Mouse (Mus musculus): ENCODE measurements at regions not wholly inside any gene's neighbourhood (a gene's known extent, or its start where the extent isn't known, plus 50 kb on each side); places are given as distances from the start of the nearest gene placed in this dataset.
A peak's percentile ranks its signal among the peaks of the same experiment; 100 is the strongest.
"Not testable (repeated sequence)": the region's sequence is repeated elsewhere in the genome, so short reads cannot be mapped to it uniquely, and the experiment has no call there.

DNA sequence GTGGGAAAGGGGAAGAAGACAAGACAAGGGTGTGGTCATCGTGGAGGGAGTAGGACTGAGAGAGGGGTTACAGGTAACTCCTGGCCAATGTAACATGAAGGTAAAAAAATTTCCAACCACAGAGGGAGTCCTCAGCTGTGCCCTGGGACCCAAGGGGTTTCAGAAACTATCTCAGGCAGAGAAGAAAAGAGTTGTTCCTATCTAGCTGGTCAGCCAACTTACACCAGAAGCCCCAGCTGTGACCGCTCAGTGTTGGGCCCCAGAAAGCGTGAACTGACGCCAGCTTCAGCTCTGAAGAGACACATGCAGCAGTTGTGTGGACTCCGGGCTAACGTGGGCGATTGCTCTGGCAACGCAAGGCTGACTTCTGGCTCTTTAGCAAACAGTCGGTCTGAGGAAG lies 52.2 kb downstream of the Rhob start:
- Histone ChIP-seq H3K9me3 (replicated peaks) (no peaks in the 10 kb centered on the region), H3K36me3 (no peaks in the 10 kb centered on the region), H3K4me1 (peaks cover 25% of the 10 kb centered on the region), H3K27me3 (ENCODE audit: low read depth, poor library complexity, severe bottlenecking) (no peaks in the 10 kb centered on the region), H3K27ac (no peak overlapping the region), H3K4me3 (no peak overlapping the region)
- 76% methylated on average over 9 of the region's 9 CpGs for WGBS
- no peak for DNase-seq (ENCODE audit: low spot score)

DNA sequence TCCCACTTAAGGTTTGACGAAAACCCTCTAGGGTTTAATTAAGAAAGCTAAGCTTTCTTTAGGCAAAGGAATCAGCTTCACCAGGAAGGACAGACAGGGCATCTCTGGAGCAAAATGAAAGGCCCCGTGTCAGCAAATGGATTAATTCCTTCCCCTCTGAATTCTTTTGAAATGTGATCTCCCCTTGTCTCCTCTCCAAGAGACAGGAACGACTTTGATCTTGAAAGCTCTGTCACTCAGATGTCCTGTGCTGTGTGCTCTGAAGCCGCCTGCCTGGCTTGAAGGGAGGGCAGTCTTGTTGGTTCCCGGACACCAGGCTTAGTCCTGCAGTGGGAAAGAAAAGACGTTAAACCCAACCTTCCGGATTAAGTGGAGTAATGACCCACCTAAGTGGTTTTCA lies 52.8 kb downstream of the Rhob start:
- DNase-seq (ENCODE audit: low spot score): no peak
- Histone ChIP-seq H3K4me3 (no peak overlapping the region), H3K4me1 (peaks cover 23% of the 10 kb centered on the region), H3K27me3 (ENCODE audit: low read depth, poor library complexity, severe bottlenecking) (no peaks in the 10 kb centered on the region), H3K27ac (no peak overlapping the region), H3K36me3 (no peaks in the 10 kb centered on the region), H3K9me3 (replicated peaks) (no peaks in the 10 kb centered on the region)
- 2% methylated on average over 7 of the region's 7 CpGs for WGBS

DNA sequence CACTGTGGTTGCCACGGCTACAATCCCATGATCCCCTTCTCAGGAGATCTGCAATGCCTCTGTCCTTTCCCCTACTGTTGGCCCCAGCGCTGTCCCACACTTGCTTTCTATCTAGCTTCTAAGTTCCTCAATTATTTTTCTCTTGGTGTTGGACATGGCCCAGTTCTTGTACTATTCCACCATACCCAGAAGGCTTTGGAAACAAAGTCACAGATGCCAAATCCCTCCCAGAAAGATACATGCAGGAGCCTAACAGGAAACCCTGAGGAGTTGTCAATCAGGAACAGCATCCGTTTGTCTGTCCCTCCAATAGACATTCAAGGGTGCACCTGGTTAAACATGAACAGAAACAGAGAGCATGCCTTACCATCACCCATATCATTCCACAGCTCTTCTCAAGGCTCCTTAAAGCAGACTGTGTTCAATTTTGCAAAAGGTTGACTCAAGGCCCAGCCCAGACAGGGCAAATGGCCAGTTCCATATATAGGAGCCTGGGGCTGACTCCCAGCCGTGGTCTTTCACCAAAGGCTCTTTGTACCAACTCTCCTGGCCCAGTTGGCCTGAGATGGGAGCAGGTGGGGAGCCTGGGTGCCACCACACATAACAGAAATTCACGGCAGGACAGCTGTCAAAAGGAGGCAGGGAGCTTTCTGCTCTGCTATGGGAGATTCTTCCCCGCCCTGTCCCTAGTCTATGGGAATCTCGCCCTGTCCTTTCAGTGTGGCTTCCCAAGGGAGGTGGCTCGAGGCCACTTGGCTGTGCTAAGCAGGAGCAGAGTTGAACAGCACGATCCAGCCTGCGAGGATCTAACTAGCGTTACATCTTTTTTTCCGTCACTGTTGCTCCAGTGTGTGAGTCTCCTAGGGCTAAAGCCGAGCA lies 54.6 kb downstream of the Rhob start:
- Histone ChIP-seq H3K4me1 (peaks cover 8% of the 10 kb centered on the region; the same call in 1 of the 2 replicates), H3K27ac (no peak overlapping the region), H3K36me3 (no peaks in the 10 kb centered on the region), H3K27me3 (ENCODE audit: low read depth, poor library complexity, severe bottlenecking) (no peaks in the 10 kb centered on the region), H3K9me3 (replicated peaks) (no peaks in the 10 kb centered on the region), H3K4me3 (no peak overlapping the region)
- no peak for DNase-seq (ENCODE audit: low spot score)
- 83% methylated on average over 13 of the region's 13 CpGs for WGBS

DNA sequence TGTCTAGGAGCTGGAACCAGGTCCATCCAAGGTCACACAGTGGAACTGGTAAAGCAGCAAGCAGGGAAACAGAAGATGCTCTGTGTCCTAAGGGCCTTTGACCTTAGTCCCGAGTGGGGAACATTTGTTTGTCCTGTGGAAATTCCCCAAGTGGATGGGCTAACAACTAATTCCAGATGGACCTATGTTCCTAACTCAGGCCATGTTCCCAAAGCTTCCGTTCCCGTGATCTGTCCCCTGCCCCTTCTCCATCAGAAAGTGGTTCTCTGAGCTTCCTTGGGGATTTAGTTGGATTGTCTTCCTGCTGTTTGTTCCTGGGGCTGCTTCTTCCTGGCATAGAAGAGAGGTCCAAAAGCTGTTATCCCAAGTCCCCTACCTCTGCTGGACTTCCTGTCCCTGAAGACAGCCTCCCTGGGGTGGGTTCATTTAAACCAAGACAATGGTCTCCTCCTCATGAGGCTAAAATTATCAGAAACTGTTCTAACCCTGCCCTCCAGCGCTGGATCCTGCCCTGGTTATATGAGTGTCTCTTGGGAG lies 55.8 kb downstream of the Rhob start:
- Histone ChIP-seq H3K9me3 (replicated peaks) (no peaks in the 10 kb centered on the region), H3K4me1 (peaks cover 8% of the 10 kb centered on the region; the same call in 1 of the 2 replicates), H3K36me3 (no peaks in the 10 kb centered on the region), H3K27ac (no peak overlapping the region), H3K27me3 (ENCODE audit: low read depth, poor library complexity, severe bottlenecking) (no peaks in the 10 kb centered on the region), H3K4me3 (no peak overlapping the region)
- DNase-seq (ENCODE audit: low spot score): no peak
- WGBS: 74% methylated on average over 4 of the region's 4 CpGs

DNA sequence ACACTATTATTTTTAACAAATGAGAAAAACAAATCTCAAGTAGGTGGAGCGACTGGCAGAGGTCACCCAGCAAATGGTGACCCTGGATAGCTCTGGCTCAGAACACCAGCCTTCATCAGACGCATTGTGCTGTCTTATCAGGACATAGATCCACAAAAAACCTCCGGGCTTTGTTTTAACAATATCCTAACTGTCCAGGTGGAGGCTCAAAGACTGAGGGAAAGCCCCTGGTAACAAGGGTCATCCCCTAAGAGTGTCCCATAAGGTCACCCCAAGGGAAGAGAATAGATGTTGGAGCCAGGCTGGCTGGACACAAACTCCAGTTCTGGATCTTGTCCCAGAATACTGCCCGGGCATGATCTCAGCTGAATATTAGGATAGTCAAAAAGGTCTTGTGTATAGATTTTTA lies 56.6 kb downstream of the Rhob start:
- Histone ChIP-seq H3K27me3 (ENCODE audit: low read depth, poor library complexity, severe bottlenecking) (no peaks in the 10 kb centered on the region), H3K36me3 (no peaks in the 10 kb centered on the region), H3K4me1 (peaks cover 8% of the 10 kb centered on the region; the same call in 1 of the 2 replicates), H3K9me3 (replicated peaks) (no peaks in the 10 kb centered on the region), H3K27ac (no peak overlapping the region), H3K4me3 (no peak overlapping the region)
- DNase-seq (ENCODE audit: low spot score): no peak
- WGBS: 81% methylated on average over 4 of the region's 4 CpGs

DNA sequence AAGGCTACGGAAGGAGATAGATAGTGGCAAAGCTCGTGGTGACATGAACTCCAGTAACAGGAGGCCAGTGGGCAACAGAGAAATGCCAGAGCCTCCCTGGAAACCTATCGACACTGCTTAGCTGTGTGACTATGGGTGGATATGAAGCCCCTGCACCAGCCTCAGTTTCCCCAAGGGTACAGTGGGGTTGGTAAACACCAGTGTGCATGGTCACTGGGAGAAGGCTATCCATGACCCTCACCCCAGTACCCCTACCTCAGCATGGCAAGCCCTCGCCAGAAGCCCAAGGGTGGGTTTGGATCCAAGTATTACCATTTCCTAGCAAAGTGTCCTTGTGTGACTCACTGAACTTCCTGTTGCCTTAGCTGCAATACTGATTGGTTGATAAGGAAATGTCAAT lies 58.5 kb downstream of the Rhob start:
- DNase-seq (ENCODE audit: low spot score): no peak
- H3K27ac ChIP-seq: no peak overlapping the region
- H3K27me3 ChIP-seq (ENCODE audit: low read depth, poor library complexity, severe bottlenecking): no peaks in the 10 kb centered on the region
- no peak overlapping the region for H3K4me3 ChIP-seq
- no peaks in the 10 kb centered on the region for H3K9me3 ChIP-seq (replicated peaks)
- WGBS: 91% methylated on average over 4 of the region's 4 CpGs
- H3K4me1 ChIP-seq: peaks cover 13% of the 10 kb centered on the region
- H3K36me3 ChIP-seq: no peaks in the 10 kb centered on the region

DNA sequence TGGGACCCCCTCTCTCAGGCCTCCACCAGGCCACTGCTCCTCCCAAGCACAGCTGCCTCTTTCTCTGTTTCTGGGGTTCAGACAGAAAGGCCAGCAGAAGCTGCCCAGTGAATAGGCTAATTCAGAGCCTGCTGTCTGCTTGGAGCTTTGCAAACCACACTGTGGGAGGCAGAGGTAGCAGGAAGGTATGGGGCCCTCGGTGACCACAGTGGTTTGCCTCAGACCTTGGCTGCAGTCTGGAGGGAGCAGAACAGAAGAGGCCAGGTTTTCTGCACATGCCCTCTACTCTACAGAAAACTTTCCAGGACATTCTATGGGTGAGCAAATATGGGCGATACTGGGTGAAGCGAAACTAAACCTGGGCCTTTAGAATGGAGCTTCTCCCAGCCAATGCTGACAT lies 59.4 kb downstream of the Rhob start:
- 87% methylated on average over 3 of the region's 3 CpGs for WGBS
- 0 out of 2 replicates have a peak overlapping the region, but pooled peaks have one; percentile 20 for H3K27ac ChIP-seq

DNA sequence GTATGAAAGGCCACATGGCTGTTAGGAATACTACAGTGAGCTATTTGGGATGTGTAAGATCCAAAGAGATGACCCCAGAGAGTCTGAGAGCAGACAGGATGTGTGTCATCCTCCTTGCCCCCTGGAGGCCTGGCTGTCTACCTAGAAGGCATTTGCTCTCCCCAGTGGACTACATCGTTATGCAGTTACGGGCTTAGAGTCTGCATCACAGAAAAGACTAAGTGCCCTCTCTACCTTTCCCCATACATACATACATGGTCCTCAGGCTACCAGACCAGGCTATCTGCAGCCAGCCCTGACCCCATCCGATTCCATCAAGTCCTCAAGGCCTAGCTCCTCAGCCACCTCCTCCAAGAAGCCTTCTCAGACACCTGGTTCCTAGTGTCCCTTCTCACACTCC lies 59.9 kb downstream of the Rhob start:
- Histone ChIP-seq H3K36me3 (no peaks in the 10 kb centered on the region), H3K4me3 (no peak overlapping the region), H3K9me3 (replicated peaks) (no peaks in the 10 kb centered on the region), H3K27ac (0 out of 2 replicates have a peak overlapping the region, but pooled peaks have one; percentile 20), H3K27me3 (ENCODE audit: low read depth, poor library complexity, severe bottlenecking) (no peaks in the 10 kb centered on the region), H3K4me1 (peaks cover 14% of the 10 kb centered on the region)
- DNase-seq (ENCODE audit: low spot score): no peak
- 82% methylated on average over 3 of the region's 3 CpGs for WGBS

More for the DNA sequence above, 59.4 kb downstream of the Rhob start:
- Histone ChIP-seq H3K9me3 (replicated peaks) (no peaks in the 10 kb centered on the region), H3K27me3 (ENCODE audit: low read depth, poor library complexity, severe bottlenecking) (no peaks in the 10 kb centered on the region), H3K4me3 (no peak overlapping the region), H3K36me3 (no peaks in the 10 kb centered on the region), H3K4me1 (peaks cover 14% of the 10 kb centered on the region)
- DNase-seq (ENCODE audit: low spot score): no peak

DNA sequence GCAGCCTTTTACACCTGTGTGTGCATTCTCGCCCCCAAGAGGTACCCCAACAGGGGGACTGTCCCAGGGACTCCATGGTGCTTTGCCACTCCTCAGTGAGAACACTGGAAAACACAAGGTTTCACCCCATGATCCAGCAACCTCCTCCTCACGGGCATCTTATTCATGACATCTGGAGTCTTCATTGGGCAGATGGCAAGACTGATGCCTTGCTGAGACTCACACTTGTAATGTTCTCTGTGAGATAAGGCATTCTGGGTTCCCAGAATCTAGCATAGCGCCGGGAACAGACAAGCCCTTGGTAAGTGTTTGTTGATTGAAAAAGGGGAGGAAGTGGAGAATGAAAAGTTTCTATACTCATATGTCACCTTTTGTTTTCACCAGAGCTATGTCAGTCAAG lies 60.3 kb downstream of the Rhob start:
- H3K27ac ChIP-seq: no peak overlapping the region
- WGBS: 87% methylated on average over 4 of the region's 4 CpGs
- H3K9me3 ChIP-seq (replicated peaks): no peaks in the 10 kb centered on the region
- H3K4me3 ChIP-seq: no peak overlapping the region
- DNase-seq (ENCODE audit: low spot score): no peak
- peaks cover 14% of the 10 kb centered on the region for H3K4me1 ChIP-seq
- no peaks in the 10 kb centered on the region for H3K36me3 ChIP-seq
- H3K27me3 ChIP-seq (ENCODE audit: low read depth, poor library complexity, severe bottlenecking): no peaks in the 10 kb centered on the region

DNA sequence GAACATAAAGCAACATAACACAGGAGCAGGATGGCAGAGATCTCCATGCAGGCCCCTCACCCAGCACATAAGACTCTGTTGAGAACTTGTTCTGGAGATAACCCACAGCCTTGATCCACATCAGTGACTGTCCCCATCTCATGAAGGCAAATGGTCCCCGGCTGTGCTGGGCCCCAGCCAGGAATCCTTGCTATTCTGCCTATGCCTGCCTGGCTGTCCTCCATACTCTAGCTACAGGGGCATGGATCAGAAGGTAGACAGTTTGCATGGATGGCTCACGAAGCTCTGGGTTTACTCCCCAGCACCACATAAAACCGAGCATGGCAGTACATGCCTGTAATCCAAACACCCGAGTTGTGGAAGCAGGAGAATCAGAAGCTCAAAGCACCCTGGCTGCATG lies 61.2 kb downstream of the Rhob start:
- no peak for DNase-seq (ENCODE audit: low spot score)
- 82% methylated on average over 4 of the region's 4 CpGs for WGBS
- no peak overlapping the region for H3K27ac ChIP-seq

DNA sequence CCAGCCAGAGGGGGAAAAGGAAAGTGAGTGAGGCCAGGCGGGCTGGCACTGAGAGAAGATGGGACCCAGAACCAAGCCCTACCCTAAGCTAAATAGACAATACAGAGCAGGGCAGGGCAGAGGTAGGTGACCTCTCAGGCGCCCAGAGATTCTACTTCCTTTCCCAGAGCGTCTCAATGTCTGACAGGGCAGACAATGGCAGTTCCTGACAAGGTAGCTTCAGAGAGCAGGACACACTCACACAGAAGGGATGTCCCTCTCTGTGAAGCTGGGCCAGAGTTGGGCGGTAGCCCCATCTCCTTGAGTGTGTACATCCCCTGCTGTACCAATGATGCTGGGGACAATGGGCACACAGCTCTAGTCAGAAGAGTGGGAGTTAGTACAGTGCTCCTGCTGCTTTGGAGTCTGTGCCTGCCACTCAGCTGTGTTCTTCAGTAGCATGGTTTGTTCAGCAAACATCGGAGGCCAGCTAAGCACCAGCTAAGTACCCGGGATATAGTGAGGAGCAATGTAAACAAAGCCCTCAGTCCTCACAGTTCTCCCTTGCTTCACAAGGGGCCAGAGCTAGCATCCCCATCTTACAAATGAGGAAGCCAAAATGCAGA lies 62.7 kb downstream of the Rhob start:
- no peak for DNase-seq (ENCODE audit: low spot score)
- H3K9me3 ChIP-seq (replicated peaks): no peaks in the 10 kb centered on the region
- peaks cover 23% of the 10 kb centered on the region for H3K4me1 ChIP-seq
- 63% methylated on average over 6 of the region's 6 CpGs for WGBS
- no peaks in the 10 kb centered on the region for H3K36me3 ChIP-seq
- no peak overlapping the region; the same call in 1 of the 2 replicates for H3K27ac ChIP-seq
- H3K4me3 ChIP-seq: no peak overlapping the region
- no peaks in the 10 kb centered on the region for H3K27me3 ChIP-seq (ENCODE audit: low read depth, poor library complexity, severe bottlenecking)

More for the DNA sequence above, 61.2 kb downstream of the Rhob start:
- H3K4me1 ChIP-seq: peaks cover 14% of the 10 kb centered on the region
- H3K9me3 ChIP-seq (replicated peaks): no peaks in the 10 kb centered on the region
- H3K4me3 ChIP-seq: no peak overlapping the region
- no peaks in the 10 kb centered on the region for H3K27me3 ChIP-seq (ENCODE audit: low read depth, poor library complexity, severe bottlenecking)
- no peaks in the 10 kb centered on the region for H3K36me3 ChIP-seq

DNA sequence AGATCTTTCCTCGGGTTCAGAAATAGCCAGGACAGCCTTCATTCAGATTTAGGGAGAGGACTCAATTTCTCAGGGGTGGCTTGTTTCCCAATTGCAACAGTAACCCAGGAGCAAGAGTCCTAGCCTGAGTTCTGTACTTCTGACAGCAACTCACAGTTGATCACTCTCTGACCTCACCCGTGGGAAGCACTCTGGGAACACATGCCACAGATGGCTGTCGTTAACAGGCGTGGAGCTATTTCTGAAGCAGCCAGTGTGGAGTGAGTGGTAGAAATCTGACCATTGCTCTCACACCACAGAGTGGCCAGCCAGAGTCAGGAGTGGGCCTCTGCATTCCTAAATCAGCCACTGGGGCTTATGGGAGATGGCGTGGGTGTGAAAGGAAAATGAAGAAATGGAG lies 63.3 kb downstream of the Rhob start:
- no peaks in the 10 kb centered on the region for H3K9me3 ChIP-seq (replicated peaks)
- 56% methylated on average over 5 of the region's 5 CpGs for WGBS
- DNase-seq (ENCODE audit: low spot score): no peak

DNA sequence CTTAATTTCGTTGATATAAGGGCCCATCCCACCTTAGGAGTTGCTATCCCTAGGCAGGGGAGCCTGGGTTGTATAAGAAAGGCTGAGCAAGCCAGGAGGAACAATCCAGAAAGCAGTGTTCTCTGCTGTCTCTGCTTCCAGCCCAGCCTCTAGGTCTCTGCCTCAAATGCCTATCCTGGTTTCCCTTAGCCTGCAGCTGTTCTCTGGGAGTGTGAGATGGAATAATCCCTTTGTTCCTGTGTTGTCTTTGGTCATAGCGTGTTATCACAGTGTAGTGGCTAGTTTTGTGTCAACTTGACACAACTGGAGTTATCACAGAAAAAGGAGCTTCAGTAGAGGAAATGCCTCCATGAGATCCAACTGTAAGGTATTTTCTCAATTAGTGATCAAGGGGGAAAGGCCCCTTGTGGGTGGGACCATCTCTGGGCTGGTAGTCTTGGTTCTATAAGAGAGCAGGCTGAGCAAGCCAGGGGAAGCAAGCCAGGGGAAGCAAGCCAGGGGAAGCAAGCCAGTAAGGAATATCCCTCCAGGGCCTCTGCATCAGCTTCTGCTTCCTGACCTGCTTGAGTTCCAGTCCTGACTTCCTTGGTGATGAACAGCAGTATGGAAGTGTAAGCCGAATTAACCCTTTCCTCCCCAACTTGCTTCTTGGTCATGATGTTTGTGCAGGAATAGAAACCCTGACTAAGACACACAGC lies 64.0 kb downstream of the Rhob start:
- H3K4me1 ChIP-seq: peaks cover 25% of the 10 kb centered on the region
- not testable (repeated sequence) for H3K27me3 ChIP-seq (ENCODE audit: low read depth, poor library complexity, severe bottlenecking); H3K4me3 ChIP-seq; H3K9me3 ChIP-seq (replicated peaks); DNase-seq (ENCODE audit: low spot score); H3K36me3 ChIP-seq; H3K27ac ChIP-seq
- WGBS: 90% methylated on average over 3 of the region's 3 CpGs

More for the DNA sequence above, 63.3 kb downstream of the Rhob start:
- Histone ChIP-seq H3K4me3 (no peak overlapping the region), H3K4me1 (peaks cover 25% of the 10 kb centered on the region), H3K27me3 (ENCODE audit: low read depth, poor library complexity, severe bottlenecking) (no peaks in the 10 kb centered on the region), H3K36me3 (no peaks in the 10 kb centered on the region), H3K27ac (no peak overlapping the region)

Data from limb, embryonic 10.5 days (tissue).